Mouse (Mus musculus) spleen, adult 10 weeks (tissue): ENCODE results near the gene Atf6b. TPM values are rescaled to one million over a fixed set of nuclear protein-coding genes. Genes with fewer than 3 reads are reported as not detected.

ENCODE experiments used
- polyA plus RNA-seq: library from polyadenylated mRNA; stranded (reverse); fragments of 350-450 nt; fragmentation: Illumina TruSeq; extraction: RNeasy Lipid Tissue Mini Kit (QIAGEN cat#74804); gene quantifications from one replicate; pipeline ENCODE4 v1.2.3, GENCODE M21; 2015; ENCODE audit warnings: low replicate concordance; ENCODE audit not compliant: insufficient read depth

The Atf6b gene
- 16.5 TPM for polyA plus RNA-seq

DNA sequence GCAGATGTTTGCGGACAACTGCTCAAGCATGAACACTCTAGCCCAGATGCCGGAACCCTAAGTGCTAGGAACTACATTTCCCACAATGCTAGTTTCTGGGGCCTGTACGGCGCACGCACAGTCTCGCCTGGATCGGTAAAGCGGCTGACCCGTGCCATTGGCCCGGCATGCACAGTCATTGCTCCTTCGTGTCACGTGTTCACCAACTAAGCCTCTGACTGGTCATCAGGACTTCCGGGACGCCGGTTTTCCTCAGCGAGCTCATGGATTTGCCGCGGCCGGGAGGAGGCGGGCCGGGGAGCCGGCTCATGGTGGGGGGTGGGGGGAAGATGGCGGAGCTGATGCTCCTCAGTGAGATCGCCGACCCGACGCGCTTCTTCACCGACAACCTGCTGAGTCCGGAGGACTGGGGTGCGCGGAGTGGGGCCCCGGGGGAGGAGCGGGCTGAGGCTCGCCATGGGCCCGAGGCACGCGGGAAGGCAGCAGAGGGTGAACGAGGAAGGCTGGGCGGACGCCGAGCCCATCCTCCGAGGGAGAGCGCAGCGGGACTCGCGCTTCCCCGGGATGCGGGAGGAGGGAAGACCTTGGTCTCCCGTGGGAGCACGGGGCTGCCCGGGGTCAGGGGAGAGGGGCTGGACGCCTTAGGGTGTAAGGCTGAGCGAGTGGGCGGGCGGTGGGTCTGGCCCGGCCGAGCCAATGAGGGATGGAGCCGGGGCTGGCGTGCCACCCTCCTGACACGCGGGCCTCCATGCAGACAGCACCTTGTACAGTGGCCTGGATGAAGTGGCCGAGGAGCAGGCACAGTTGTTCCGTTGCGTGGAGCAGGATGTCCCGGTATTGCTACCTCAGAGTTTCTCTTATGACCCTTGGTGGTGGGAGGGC, at the start of gene Atf6b:
Gene Atf6b (plus strand): TSS at position 241 of the 882 bp plus-strand sequence.

DNA sequence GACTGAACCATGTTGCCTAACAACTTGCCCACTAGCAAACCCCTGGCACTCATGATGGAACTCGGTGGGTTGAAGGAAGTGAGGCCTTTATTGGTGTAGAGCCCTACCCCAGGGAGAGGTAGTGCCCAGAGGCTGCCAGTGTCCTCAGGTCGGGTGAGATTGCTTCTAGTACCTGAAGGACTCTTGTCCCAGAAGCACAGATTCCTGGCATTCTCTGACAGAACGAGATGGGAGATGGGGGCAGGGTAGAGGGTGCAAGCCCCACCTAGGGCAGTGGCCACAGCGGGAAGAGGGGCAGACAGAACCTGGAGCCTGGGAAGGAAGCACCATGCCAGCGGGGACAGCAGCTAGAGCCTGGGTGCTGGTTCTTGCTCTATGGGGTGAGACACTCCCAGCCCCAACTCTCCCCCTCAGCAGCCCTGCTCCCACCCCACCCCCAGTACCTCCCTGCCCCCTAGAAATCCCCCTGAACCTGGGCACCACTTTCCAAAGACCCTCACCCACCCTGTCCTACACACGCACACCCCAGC, 49.3 kb upstream of the Atf6b start, which contains the start of gene Ager:
Gene Ager (plus strand): TSS at position 297 of the 530 bp plus-strand sequence.

DNA sequence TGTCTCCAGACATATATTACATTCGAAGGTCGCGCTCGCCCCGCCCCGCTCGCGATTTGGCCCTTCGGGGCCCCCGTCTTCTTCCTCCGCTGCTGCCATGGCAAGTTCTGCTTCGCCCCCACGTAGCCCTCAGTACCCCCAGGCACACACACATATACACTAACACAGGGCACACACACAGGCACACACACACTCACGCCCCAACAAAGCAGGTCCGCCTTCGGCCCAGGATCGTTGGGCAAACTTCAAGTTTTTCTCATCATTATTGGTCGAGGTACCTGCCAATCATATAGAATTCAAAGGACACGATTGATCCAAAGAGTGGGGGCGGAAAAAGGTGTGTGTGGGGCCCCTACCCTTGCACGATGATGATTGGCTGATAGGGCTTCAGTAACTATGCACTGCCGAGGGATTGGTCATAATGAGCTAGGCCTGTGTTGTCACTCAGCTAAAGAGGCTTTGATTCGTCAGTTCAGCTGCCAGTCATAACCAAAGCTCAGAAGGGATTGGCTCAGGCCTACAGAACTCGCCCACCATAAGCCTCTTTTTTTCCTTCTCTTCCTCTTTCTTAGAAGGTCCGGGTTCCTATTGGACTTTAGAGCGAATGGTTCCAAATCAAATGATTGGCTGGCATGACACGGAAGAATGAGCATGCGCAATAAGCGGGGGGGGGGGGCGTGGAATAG, 43.4 kb upstream of the Atf6b start, which contains the start of gene Rnf5:
Gene Rnf5 (minus strand): TSS at position 316 of the 686 bp plus-strand sequence.

DNA sequence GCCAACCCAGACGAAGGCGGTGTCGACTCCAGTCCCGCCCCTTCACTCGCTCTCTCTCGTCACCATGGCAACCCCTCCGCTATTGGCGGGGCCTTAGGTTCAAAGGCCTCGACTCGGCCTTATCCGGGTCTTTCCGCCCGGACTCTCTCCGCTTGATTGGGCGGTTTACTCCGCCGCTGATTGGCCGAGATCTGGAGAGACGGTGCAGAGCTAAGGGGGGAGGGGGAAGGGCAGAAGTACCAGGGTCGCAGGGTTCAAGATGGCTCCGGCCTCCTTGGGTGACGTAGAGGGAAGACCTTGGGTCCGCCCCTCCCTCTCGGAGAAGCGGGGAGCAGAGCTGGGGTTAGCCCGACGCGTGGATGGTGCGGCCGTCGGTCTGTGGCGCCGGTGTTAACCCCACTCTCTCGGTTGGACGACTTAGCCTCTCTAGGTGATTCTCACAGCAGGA, 42.9 kb upstream of the Atf6b start, which contains the start of gene Agpat1:
Gene Agpat1 (plus strand): TSS at position 202 of the 448 bp plus-strand sequence.

DNA sequence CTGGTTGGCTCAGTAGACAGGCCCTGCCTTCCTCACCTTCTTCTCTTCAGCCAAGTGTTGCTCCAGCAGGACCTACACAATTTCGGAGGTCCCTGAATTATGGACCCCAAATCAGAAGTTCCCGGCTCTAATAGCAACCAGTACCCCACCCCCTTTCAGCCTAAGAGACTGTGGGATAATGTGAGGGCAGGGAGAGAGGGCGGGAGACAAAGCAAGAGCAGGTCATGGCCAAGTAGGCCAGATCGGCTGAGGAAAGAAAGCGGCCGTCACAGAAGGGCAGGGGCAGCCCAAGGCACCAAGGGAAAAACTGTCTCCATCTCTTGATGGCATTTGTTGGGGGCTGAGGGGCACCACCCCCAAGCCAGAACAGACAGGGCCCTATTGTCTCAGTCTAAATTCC, 31.1 kb upstream of the Atf6b start, which contains the start of gene Egfl8:
Gene Egfl8 (minus strand): TSS at position 101 of the 400 bp plus-strand sequence.

DNA sequence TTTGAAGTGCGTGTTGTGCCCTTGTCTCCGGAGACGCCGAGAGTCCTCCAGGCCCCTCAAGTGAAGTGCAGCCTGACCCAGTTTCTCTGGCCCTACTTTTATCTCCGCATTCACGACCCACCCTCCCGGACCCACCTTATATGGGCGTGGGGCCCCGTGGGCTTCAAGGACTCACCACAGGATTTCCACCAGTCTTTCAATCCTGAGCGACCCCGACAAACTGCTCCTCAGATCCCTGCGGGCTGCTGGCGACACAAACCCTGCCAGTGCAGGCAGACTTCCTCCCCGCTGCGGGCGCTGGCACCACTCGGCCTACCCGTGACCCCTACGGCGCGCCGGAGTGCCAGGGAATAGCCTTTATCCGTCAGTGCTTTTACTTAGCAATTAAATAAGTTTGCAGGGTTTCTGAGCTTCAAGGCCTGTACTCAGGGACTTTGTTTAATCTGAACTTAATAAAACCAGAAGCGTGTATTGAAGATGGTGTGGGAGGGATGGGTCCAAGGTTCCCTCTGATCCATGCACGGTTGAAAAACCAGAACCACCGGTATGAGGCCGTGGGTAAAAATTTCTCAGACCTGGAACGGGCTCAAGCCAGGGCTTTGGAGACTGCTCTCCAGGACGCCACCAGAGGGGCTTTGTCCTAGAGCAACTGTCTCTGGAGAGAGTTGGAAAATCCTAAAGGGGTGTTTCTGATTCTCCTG, 18.9 kb upstream of the Atf6b start, which contains the start of gene Ppt2:
Gene Ppt2 (minus strand): TSS at position 568 of the 701 bp plus-strand sequence.

DNA sequence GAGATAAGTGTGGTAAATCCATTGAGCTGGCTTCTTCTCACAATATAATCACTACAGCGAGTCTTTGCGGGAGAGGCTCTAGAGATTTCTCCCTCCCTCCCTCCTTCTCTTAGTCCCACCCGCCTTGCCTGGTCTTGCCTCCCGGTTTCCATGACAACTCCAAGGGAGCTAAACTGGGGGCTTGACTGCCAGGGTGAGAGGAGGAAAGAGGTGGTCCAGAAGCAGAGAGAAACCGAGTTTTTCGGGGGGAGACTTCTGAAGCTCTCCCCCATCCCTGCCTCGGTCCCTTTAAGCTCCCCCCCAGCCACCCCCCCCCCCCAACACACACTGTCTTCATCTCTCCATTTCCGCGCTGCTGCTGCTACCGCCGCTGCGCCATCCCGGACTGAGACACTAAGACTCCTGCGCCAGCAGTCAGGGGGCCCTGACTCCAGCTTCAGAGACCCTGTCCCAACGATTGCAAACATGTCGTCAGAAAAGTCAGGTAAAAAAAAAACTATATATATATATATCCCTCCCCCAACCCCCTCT, 17.7 kb upstream of the Atf6b start, which contains the start of gene Prrt1:
Gene Prrt1 (plus strand): TSS at position 313 of the 531 bp plus-strand sequence.

DNA sequence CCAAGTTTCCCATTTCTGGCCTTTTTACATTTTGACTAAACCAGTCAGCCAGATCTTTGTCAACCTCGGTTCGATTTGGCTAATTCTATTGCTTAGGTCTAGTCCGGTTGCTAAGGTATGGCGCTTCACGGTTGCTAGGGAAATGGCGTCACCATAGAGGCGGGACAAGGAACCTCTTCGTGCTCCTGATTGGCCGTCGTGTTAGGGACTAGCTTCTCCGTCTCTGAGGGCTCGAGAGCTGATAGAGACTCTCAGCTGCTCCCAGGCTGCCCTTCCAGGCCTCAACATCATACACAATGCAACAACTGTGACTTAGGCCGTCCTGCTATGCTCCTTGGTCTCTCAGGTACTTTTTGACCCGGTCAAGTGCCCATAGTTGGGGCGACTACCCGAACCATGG, 2.3 kb upstream of the Atf6b start, which contains the start of gene Fkbpl:
Gene Fkbpl (plus strand): TSS at position 157 of the 400 bp plus-strand sequence.

DNA sequence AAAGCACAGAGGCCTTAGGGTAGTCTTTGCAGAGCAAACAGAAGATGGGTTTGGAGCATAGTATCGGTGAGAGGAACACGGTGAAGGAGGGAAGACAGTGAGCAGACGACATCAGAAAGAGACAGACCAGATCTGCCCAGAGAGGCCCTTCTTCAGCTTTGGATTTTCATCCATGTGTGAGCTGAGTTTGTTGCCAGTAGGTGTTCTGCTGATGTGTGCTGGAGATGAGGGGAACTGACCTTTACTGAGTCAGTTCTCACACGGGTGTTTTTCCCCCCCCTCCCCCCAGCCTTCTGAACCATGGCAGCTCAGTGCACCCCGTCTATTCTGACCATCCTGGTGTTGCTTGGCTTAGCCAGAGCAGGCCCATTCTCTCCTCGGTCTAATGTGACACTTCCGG, 23.3 kb downstream of the Atf6b start, which contains the start of gene Tnxb:
Gene Tnxb (plus strand): TSS at position 301 of the 400 bp plus-strand sequence.

Other genes with a start within 250 kb of the Atf6b start
- 14.9 TPM for gene BC051142, start 248.3 kb upstream of the Atf6b start, polyA plus RNA-seq
- 1.8 TPM for gene Btnl4, start 169.8 kb upstream of the Atf6b start, polyA plus RNA-seq
- 3.5 TPM for gene Btnl6, start 129.8 kb upstream of the Atf6b start, polyA plus RNA-seq
- 2.9 TPM for gene Notch4, start 82.9 kb upstream of the Atf6b start, polyA plus RNA-seq
- gene Gpsm3, start 57.3 kb upstream of the Atf6b start, polyA plus RNA-seq: 186 TPM
- 42.5 TPM for gene Pbx2, start 55.9 kb upstream of the Atf6b start, polyA plus RNA-seq
- 4.0 TPM for gene Ager, start 49.3 kb upstream of the Atf6b start, polyA plus RNA-seq
- 37.5 TPM for gene Rnf5, start 43.5 kb upstream of the Atf6b start, polyA plus RNA-seq
- 22.9 TPM for gene Agpat1, start 42.9 kb upstream of the Atf6b start, polyA plus RNA-seq
- 2.1 TPM for gene Egfl8, start 31.2 kb upstream of the Atf6b start, polyA plus RNA-seq
- gene Ppt2, start 18.6 kb upstream of the Atf6b start, polyA plus RNA-seq: 30.0 TPM
- 4.6 TPM for gene Prrt1, start 17.6 kb upstream of the Atf6b start, polyA plus RNA-seq
- 9.4 TPM for gene Fkbpl, start 2.4 kb upstream of the Atf6b start, polyA plus RNA-seq
- gene Tnxb, start 23.4 kb downstream of the Atf6b start, polyA plus RNA-seq: 5.1 TPM
- 87.9 TPM for gene C4b, start 96.7 kb downstream of the Atf6b start, polyA plus RNA-seq
- 1.4 TPM for gene Cyp21a1, start 157.4 kb downstream of the Atf6b start, polyA plus RNA-seq
- 32.1 TPM for gene Stk19, start 189.8 kb downstream of the Atf6b start, polyA plus RNA-seq
- 22.4 TPM for gene Dxo, start 189.9 kb downstream of the Atf6b start, polyA plus RNA-seq
- gene Skiv2l, start 203.1 kb downstream of the Atf6b start, polyA plus RNA-seq: 31.3 TPM
- 16.3 TPM for gene Nelfe, start 203.2 kb downstream of the Atf6b start, polyA plus RNA-seq
- 101 TPM for gene Cfb, start 215.4 kb downstream of the Atf6b start, polyA plus RNA-seq
- 3.5 TPM for gene Zbtb12, start 232.3 kb downstream of the Atf6b start, polyA plus RNA-seq
- not detected for gene Gm20547, start 234.9 kb downstream of the Atf6b start, polyA plus RNA-seq